Mouse (Mus musculus) kidney, postnatal 0 days (tissue): ENCODE measurements around the gene Arhgef3. TPM values are rescaled to one million over a fixed set of nuclear protein-coding genes. Genes with fewer than 3 reads are reported as not detected.

ENCODE experiments used
- ATAC-seq: fragments of 200-750 bp; cut with Nextera tagmentation; replicated peaks from 2 replicates; pipeline ENCODE4 v1.8.0; 2017; ENCODE audit warnings: low read depth, moderate number of reproducible peaks, moderate TSS enrichment, moderate library complexity; ENCODE audit not compliant: low FRiP score
- DNase-seq: peaks from one replicate; pipeline ENCODE4 v3.0.0-alpha.2; 2016; ENCODE audit warnings: low spot score
- H3K27ac ChIP-seq: fragments of 300-500 bp; sonication (generic); 2 replicates; pipeline ENCODE4 v1.5.1; 2014; ENCODE audit warnings: mild to moderate bottlenecking
- H3K27me3 ChIP-seq: fragments of 300-500 bp; sonication (generic); 2 replicates; pipeline ENCODE4 v1.6.1; 2014; ENCODE audit warnings: low read length, mixed read lengths; ENCODE audit not compliant: insufficient read depth
- H3K36me3 ChIP-seq: fragments of 300-500 bp; sonication (generic); 2 replicates; pipeline ENCODE4 v1.6.1; 2014; ENCODE audit warnings: low read length, mixed read lengths; ENCODE audit not compliant: insufficient read depth
- H3K4me1 ChIP-seq: fragments of 300-500 bp; sonication (generic); replicated peaks from 2 replicates; pipeline ENCODE4 v1.6.1; 2014; ENCODE audit warnings: antibody characterized with exemption, low read length, mixed read lengths; ENCODE audit not compliant: insufficient read depth
- H3K4me2 ChIP-seq: fragments of 300-500 bp; sonication (generic); 2 replicates; pipeline ENCODE4 v1.6.1; 2014; ENCODE audit warnings: mild to moderate bottlenecking, low read length, moderate library complexity, mixed read lengths
- H3K4me3 ChIP-seq: fragments of 300-500 bp; sonication (generic); replicated peaks from 2 replicates; pipeline ENCODE4 v1.5.1; 2014; ENCODE audit warnings: low read depth, low read length
- H3K9ac ChIP-seq: fragments of 300-500 bp; sonication (generic); 2 replicates; pipeline ENCODE4 v1.6.1; 2014; ENCODE audit warnings: low read depth, low read length
- H3K9me3 ChIP-seq: fragments of 300-500 bp; sonication (generic); replicated peaks from 2 replicates; pipeline ENCODE4 v1.6.1; 2016; ENCODE audit warnings: low read length, inconsistent platforms, mixed read lengths
- CTCF ChIP-seq: IDR thresholded peaks from 2 replicates; pipeline ENCODE4 v1.5.1; 2016; ENCODE audit warnings: antibody characterized with exemption, low read depth, mild to moderate bottlenecking, moderate library complexity
- WGBS: fragments of 180-500 bp; shearing (Covaris S2); extraction: QIAGEN DNeasy Blood & Tissue Kit; methylation state at CpG from one replicate; pipeline ENCODE4 v1.1.7; 2014; 5-methylcytosine and 5-hydroxymethylcytosine counted together
- polyA plus RNA-seq: library from polyadenylated mRNA; unstranded; fragments of >200 nt; fragmentation: Nextera tagmentation; extraction: Ambion mirVana; gene quantifications from 2 replicates; pipeline ENCODE4 v1.2.1, GENCODE M21; 2015

The Arhgef3 gene
- polyA plus RNA-seq, 1 experiment from 2014 or later = 20.0 TPM

DNA sequence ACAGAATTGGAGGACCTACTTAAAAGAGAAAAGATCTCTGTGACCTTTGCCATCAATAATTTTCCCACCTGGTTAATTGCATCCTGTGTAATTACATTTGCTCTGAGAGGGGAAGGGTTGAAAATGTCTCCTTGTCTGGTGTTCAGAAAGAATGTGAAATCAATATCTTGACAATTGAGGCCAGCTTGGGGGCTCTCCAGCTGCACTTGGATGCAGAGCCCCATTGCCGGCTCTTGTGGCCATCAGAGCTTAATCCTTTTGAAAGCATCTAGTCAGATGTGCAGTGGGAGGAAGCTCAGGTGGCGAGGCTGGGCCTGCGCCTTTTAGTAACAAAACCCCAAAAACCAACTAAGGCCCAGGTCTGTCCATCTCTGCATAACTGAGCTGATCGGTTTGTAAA is 28.7 kb upstream of the Arhgef3 start:
- 0 out of 2 replicates have a peak, but pooled peaks cover 3% of the 10 kb centered on the region for H3K4me1 ChIP-seq
- TF ChIP-seq CTCF = no peak
- no peak for DNase-seq
- H3K27me3 ChIP-seq = no peaks in the 10 kb centered on the region
- no peaks in the 10 kb centered on the region for H3K36me3 ChIP-seq
- no peaks in the 10 kb centered on the region for H3K9me3 ChIP-seq
- no peak overlapping the region for H3K4me2 ChIP-seq
- no peak overlapping the region for H3K27ac ChIP-seq
- WGBS = 69% methylated on average over 4 of the region's 4 CpGs
- ATAC-seq = no peak
- H3K9ac ChIP-seq = no peak overlapping the region
- H3K4me3 ChIP-seq = no peak overlapping the region

DNA sequence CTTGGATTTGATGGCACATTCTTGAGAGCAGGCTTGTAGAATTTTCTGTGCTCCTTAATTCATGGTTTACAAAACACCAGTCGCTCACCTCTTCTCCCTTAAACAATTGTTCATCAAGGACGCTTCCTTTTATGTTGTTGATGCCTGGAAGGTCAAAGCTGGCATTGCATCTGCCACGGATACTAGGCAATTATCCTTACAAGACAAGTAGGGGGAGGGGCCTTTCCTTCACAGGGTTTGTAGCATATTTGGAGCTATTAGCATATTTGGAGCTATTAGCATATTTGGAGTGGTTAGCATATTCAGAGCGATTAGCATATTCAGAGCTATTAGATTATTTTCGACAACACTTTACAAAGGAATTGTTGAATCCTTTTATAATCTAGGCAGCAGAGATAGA is 20.5 kb upstream of the Arhgef3 start:
- Histone ChIP-seq H3K36me3 (peaks cover 5% of the 10 kb centered on the region; the same call in 1 of the 2 replicates), H3K9ac (no peak overlapping the region), H3K4me1 (no peaks in the 10 kb centered on the region), H3K4me2 (no peak overlapping the region), H3K4me3 (no peak overlapping the region), H3K27me3 (no peaks in the 10 kb centered on the region), H3K9me3 (no peaks in the 10 kb centered on the region), H3K27ac (no peak overlapping the region)
- DNase-seq (no peak), ATAC-seq (no peak)
- WGBS = 79% methylated on average over 5 of the region's 5 CpGs
- TF ChIP-seq CTCF = no peak

DNA sequence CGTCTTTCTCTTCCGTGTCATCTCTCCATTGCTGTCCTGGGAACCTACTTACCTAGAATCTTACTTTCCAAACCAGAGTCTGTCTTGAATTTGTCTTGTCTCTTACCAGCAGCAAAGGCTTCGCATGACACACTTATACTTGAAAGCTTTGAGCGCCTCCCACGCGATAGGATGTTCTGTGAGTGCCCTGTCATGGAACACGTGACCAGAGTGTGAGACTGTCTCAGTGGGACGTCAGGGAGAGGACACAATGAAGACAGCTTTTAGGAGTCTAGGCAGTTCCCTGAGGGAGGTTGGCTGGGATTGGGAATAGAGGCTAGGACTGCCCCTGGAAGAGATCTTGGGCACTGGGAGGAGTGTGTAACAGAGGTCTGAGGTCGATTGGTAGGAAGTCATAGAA is 18.6 kb upstream of the Arhgef3 start:
- ATAC-seq = no peak
- H3K27me3 ChIP-seq = no peaks in the 10 kb centered on the region
- H3K9me3 ChIP-seq = no peaks in the 10 kb centered on the region
- no peak overlapping the region for H3K27ac ChIP-seq
- H3K4me1 ChIP-seq = no peaks in the 10 kb centered on the region
- DNase-seq = no peak
- no peak for TF ChIP-seq CTCF
- H3K9ac ChIP-seq = no peak overlapping the region
- no peak overlapping the region for H3K4me3 ChIP-seq
- H3K4me2 ChIP-seq = no peak overlapping the region
- WGBS = 70% methylated on average over 9 of the region's 9 CpGs
- H3K36me3 ChIP-seq = peaks cover 13% of the 10 kb centered on the region

DNA sequence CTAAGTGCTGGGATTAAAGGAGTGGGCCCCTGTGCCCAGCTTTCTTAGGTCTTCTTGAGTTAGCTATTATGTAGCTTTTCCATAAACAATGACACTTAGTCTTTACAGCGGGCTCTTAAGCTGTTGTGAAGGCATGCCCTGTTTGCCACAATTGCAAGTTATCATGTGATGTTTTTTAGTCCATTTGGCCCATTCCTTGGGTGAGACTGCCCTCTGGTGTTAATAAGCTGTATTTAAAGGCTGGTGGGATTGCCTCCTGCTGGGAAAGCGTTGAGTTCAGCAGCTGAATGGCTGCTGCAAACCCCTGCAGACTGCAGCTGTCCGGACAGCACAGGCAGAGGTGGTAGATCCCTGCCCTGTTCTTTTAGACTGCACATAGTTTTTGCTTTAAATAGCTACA is 17.9 kb upstream of the Arhgef3 start:
- DNase-seq (peak; percentile 92), ATAC-seq (peak; percentile 57; the same call in 1 of the 2 replicates)
- Histone ChIP-seq H3K36me3 (peaks cover 13% of the 10 kb centered on the region), H3K4me1 (no peaks in the 10 kb centered on the region), H3K4me2 (no peak overlapping the region), H3K27me3 (no peaks in the 10 kb centered on the region), H3K27ac (no peak overlapping the region), H3K9ac (no peak overlapping the region), H3K9me3 (no peaks in the 10 kb centered on the region), H3K4me3 (no peak overlapping the region)
- peak; percentile 94 for TF ChIP-seq CTCF
- WGBS = 13% methylated on average over 3 of the region's 3 CpGs

DNA sequence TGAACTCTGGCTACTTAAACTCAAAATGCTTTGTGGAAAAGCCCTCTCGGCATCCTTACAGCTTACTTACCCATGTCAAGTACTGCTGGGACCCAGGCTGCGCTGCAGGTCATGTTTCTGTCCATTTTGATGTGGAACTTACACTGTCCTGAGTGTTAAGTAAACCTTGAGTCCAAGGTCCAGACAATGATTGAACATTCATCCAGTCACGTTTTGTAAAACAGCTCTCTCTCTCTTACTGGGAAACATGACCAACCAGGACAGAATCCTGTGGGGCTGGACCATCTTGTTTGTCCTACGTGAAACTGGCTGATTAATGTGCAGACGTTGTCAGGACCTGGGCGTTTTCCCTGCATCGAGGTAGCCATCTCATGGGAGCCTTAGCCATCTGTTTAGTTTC is 13.0 kb upstream of the Arhgef3 start:
- H3K9ac ChIP-seq = no peak overlapping the region
- H3K4me3 ChIP-seq = no peak overlapping the region
- no peak for ATAC-seq
- H3K9me3 ChIP-seq = no peaks in the 10 kb centered on the region
- 51% methylated on average over 7 of the region's 7 CpGs for WGBS
- peaks cover 7% of the 10 kb centered on the region for H3K36me3 ChIP-seq
- H3K4me1 ChIP-seq = no peaks in the 10 kb centered on the region
- no peak overlapping the region for H3K27ac ChIP-seq
- H3K27me3 ChIP-seq = no peaks in the 10 kb centered on the region
- no peak for DNase-seq
- TF ChIP-seq CTCF = no peak
- no peak overlapping the region for H3K4me2 ChIP-seq

DNA sequence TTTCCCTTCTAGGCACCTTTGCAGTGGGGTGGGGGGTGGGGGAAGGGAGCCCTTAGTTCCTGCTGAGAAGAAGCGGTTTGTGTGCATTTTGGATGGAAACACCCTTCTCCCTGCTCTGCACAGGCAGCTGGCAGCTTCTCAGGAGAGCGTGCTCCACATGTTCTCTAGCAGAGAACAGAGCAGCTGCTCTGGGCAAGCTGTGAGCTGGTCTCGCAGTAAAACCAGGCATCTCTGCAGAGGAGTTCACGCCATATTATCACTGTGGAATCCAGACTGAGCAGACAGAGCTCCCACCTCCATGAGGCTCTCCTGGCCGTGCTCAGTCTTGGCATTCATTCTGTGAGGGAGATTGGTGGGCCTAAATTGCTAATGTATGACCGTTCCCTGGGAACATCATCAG is 12.0 kb upstream of the Arhgef3 start:
- WGBS = 84% methylated on average over 6 of the region's 6 CpGs
- Histone ChIP-seq H3K4me1 (no peaks in the 10 kb centered on the region), H3K27me3 (no peaks in the 10 kb centered on the region), H3K36me3 (peaks cover 7% of the 10 kb centered on the region), H3K4me2 (no peak overlapping the region), H3K4me3 (no peak overlapping the region), H3K9ac (no peak overlapping the region), H3K9me3 (no peaks in the 10 kb centered on the region), H3K27ac (no peak overlapping the region)
- no peak for TF ChIP-seq CTCF
- DNase-seq (no peak), ATAC-seq (no peak)

DNA sequence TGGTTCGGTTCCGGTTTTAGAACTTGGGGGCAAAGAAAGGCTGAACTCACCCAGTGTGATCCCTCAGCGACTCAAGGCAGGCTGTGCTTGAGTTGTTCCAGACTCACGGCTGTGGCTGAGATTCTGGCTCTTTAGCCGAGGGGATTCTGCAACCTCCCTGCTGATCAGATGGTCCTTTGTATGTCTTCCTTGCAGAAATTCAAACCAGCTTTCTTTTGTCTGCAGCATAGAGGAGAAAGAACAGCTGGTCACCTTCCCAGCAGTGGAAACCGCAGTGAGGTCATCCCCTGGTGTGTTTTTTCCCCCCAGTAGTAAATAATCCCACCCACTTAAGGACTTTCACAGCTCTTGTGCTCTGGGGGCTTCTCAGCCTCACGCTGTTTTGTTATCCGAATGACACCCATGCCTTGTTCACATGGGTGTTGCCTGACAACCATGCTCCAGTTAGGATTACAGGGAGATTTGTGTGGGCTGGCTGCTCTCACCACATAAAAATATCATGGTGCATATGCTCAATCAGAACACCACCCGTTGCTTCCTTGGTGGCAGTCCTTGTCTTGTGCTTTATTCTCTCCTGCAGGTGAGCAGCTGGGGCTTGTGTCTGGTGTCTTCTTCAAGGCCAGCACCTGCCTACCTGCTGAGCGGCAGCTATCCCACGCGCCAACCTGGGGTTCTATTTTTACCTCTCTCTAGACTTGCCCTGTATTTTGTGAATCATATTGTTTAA is 8.8 kb upstream of the Arhgef3 start:
- no peak overlapping the region for H3K4me2 ChIP-seq
- DNase-seq = peak; percentile 60
- no peaks in the 10 kb centered on the region for H3K36me3 ChIP-seq
- ATAC-seq = no peak
- H3K4me1 ChIP-seq = no peaks in the 10 kb centered on the region
- 57% methylated on average over 12 of the region's 12 CpGs for WGBS
- no peak for TF ChIP-seq CTCF
- no peak overlapping the region for H3K9ac ChIP-seq
- no peak overlapping the region for H3K27ac ChIP-seq
- H3K9me3 ChIP-seq = no peaks in the 10 kb centered on the region
- no peak overlapping the region for H3K4me3 ChIP-seq
- no peaks in the 10 kb centered on the region for H3K27me3 ChIP-seq
